Mouse (Mus musculus) liver, embryonic 16.5 days (tissue): ENCODE data around the gene Hfe2. TPM values are rescaled to one million over a fixed set of nuclear protein-coding genes. Genes with fewer than 3 reads are reported as not detected.

Source experiments
- ATAC-seq: fragments of 200-750 bp; cut with Nextera tagmentation; 2 replicates; pipeline ENCODE4 v1.8.0; 2017; ENCODE audit warnings: low read depth, mild to moderate bottlenecking, moderate number of reproducible peaks, moderate library complexity
- H3K27ac ChIP-seq: fragments of 300-500 bp; sonication (generic); 2 replicates; pipeline ENCODE4 v1.5.1; 2014; ENCODE audit warnings: mild to moderate bottlenecking, low read length
- H3K27me3 ChIP-seq: fragments of 300-500 bp; sonication (generic); 2 replicates; pipeline ENCODE4 v1.6.1; 2014; ENCODE audit warnings: low read depth, low read length, mixed read lengths; ENCODE audit not compliant: control insufficient read depth, insufficient read depth
- H3K36me3 ChIP-seq: fragments of 300-500 bp; sonication (generic); 2 replicates; pipeline ENCODE4 v1.6.1; 2014; ENCODE audit warnings: mild to moderate bottlenecking; ENCODE audit not compliant: control insufficient read depth, insufficient read depth
- H3K4me1 ChIP-seq: fragments of 300-500 bp; sonication (generic); 2 replicates; pipeline ENCODE4 v1.6.1; 2014; ENCODE audit warnings: low read depth, low read length, mixed read lengths; ENCODE audit not compliant: control insufficient read depth
- H3K4me2 ChIP-seq: fragments of 300-500 bp; sonication (generic); 2 replicates; pipeline ENCODE4 v1.6.1; 2014; ENCODE audit warnings: low read depth, low read length, mixed read lengths
- H3K4me3 ChIP-seq: fragments of 300-500 bp; sonication (generic); 2 replicates; pipeline ENCODE4 v1.5.1; 2014; ENCODE audit warnings: low read depth, mild to moderate bottlenecking, low read length
- H3K9ac ChIP-seq: fragments of 300-500 bp; sonication (generic); 2 replicates; pipeline ENCODE4 v1.6.1; 2014; ENCODE audit warnings: low read depth, low read length
- H3K9me3 ChIP-seq: fragments of 300-500 bp; sonication (generic); replicated peaks from 2 replicates; pipeline ENCODE4 v1.6.1; 2016; ENCODE audit warnings: low read length; ENCODE audit not compliant: control insufficient read depth
- WGBS: fragments of 180-500 bp; shearing (Covaris S2); extraction: QIAGEN DNeasy Blood & Tissue Kit; methylation state at CpG from one replicate; pipeline ENCODE4 v1.1.7; 2014; ENCODE audit not compliant: insufficient replicate concordance; 5-methylcytosine and 5-hydroxymethylcytosine counted together
- polyA plus RNA-seq: library from polyadenylated mRNA; unstranded; fragments of >200 nt; fragmentation: Nextera tagmentation; extraction: Ambion mirVana; gene quantifications from 2 replicates; pipeline ENCODE4 v1.2.1, GENCODE M21; 2015

Hfe2 gene
- polyA plus RNA-seq, 1 experiment from 2014 or later = 12.0 TPM

GRCm38 (mm10) chr3:96500289-96500621 is 24.7 kb upstream of the Hfe2 start:
- H3K4me1 ChIP-seq = peaks cover 12% of the 10 kb centered on the region
- H3K4me3 ChIP-seq = peak overlapping the region; percentile 75
- H3K9me3 ChIP-seq = no peaks in the 10 kb centered on the region
- under 1% methylated on average over 17 of the region's 17 CpGs for WGBS
- no peaks in the 10 kb centered on the region for H3K36me3 ChIP-seq
- H3K27ac ChIP-seq = peak overlapping the region; percentile 94
- peak overlapping the region; percentile 81 for H3K9ac ChIP-seq
- no peaks in the 10 kb centered on the region for H3K27me3 ChIP-seq
- peak; percentile 74 for ATAC-seq
- H3K4me2 ChIP-seq = peak overlapping the region; percentile 96

- Histone ChIP-seq H3K9me3 (no peaks in the 10 kb centered on the region), H3K9ac (peak overlapping the region; percentile 81), H3K27me3 (no peaks in the 10 kb centered on the region), H3K4me3 (peak overlapping the region; percentile 75), H3K27ac (peak overlapping the region; percentile 94), H3K4me2 (peak overlapping the region; percentile 96), H3K36me3 (no peaks in the 10 kb centered on the region), H3K4me1 (peaks cover 12% of the 10 kb centered on the region)
- under 1% methylated on average over 19 of the region's 19 CpGs for WGBS
- ATAC-seq = peak; percentile 70
Observed at GRCm38 (mm10) chr3:96500691-96501265, 24.2 kb upstream of the Hfe2 start.

- Histone ChIP-seq H3K9ac (peak overlapping the region; percentile 71), H3K36me3 (no peaks in the 10 kb centered on the region), H3K27me3 (no peaks in the 10 kb centered on the region), H3K4me1 (peaks cover 10% of the 10 kb centered on the region), H3K4me2 (peak overlapping the region; percentile 96), H3K9me3 (no peaks in the 10 kb centered on the region), H3K4me3 (peak overlapping the region; percentile 75), H3K27ac (peak overlapping the region; percentile 89)
- under 1% methylated on average over 32 of the region's 32 CpGs for WGBS
- peak; percentile 60 for ATAC-seq
Observed at GRCm38 (mm10) chr3:96501391-96502115, 23.4 kb upstream of the Hfe2 start.

GRCm38 (mm10) chr3:96502181-96503082 is 22.5 kb upstream of the Hfe2 start:
- peak overlapping the region; percentile 89 for H3K27ac ChIP-seq
- no peaks in the 10 kb centered on the region for H3K36me3 ChIP-seq
- peak overlapping the region; percentile 95 for H3K4me2 ChIP-seq
- under 1% methylated on average over 19 of the region's 19 CpGs for WGBS
- H3K27me3 ChIP-seq = no peaks in the 10 kb centered on the region
- H3K4me1 ChIP-seq = peaks cover 4% of the 10 kb centered on the region; the same call in 1 of the 2 replicates
- H3K9ac ChIP-seq = peak overlapping the region; percentile 71
- no peak for ATAC-seq
- H3K4me3 ChIP-seq = peak overlapping the region; percentile 75
- H3K9me3 ChIP-seq = no peaks in the 10 kb centered on the region

DNA sequence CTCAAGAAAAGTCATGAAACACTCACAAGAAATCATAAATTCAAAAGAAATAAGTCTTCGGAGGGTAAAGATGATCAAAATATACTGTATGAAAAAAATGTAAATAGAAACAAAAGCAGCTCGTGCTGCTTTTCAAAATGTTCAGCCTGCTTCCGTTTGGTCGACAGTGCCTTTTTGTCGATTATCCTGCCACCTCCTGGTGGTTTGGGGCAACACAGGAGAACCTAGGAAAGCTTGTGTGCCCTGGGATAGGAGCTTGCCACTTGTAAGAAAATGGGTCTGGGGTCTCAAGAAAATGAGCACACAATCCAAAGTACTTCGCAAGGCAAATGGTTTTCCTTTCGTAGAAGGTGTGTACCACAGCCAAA is 21.9 kb upstream of the Hfe2 start:
- Histone ChIP-seq H3K4me2 (peak overlapping the region; percentile 95), H3K9ac (peak overlapping the region; percentile 71), H3K9me3 (no peaks in the 10 kb centered on the region), H3K36me3 (no peaks in the 10 kb centered on the region), H3K4me1 (peaks cover 4% of the 10 kb centered on the region; the same call in 1 of the 2 replicates), H3K27ac (no peak overlapping the region), H3K4me3 (peak overlapping the region; percentile 75), H3K27me3 (no peaks in the 10 kb centered on the region)
- ATAC-seq = no peak
- WGBS = under 1% methylated on average over 7 of the region's 7 CpGs

DNA sequence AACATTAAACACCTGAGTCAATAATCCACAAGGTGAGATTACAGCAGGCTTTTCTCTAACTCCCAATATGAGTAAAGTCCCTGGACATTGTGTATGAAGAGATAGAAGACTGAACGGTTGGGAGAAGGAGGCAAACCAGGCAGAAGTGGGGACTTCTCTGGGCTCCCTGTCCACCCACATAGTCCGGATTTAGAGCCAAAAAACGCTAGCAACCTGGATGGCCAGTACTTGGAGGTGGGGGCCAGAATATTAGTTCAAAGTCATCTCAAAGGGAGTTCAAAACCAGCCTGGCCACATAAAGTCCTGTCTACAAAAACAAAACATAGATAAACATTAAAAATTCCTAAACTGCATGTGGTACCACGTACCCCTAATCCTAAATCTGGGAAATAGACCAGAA is 21.0 kb upstream of the Hfe2 start:
- H3K36me3 ChIP-seq = no peaks in the 10 kb centered on the region
- H3K9me3 ChIP-seq = no peaks in the 10 kb centered on the region
- ATAC-seq = no peak
- H3K4me1 ChIP-seq = no peaks in the 10 kb centered on the region; the same call in 1 of the 2 replicates
- no peak overlapping the region for H3K27ac ChIP-seq
- no peaks in the 10 kb centered on the region for H3K27me3 ChIP-seq
- no peak overlapping the region for H3K4me3 ChIP-seq
- H3K4me2 ChIP-seq = no peak overlapping the region
- H3K9ac ChIP-seq = no peak overlapping the region
- WGBS = 51% methylated on average over 4 of the region's 4 CpGs

DNA sequence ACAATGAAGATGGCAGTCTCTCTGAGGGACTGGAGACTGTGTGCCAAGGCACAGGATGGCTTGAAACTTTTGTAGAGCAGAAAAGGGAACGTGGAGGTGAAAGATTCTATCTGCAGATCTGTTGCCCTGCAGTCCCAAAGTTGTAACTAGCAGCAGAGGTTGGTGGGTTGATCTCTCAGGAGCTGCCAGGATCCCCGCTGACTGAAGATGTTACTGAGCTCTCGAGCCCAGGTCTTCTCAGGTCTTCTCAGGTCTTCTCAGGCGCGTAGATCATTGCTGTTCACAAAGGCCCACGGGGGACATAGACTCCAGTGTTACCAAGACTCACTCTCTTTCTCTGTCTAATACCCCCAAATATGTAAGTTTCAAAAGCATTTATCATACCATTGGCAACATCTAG is 20.0 kb upstream of the Hfe2 start:
- WGBS = 75% methylated on average over 6 of the region's 6 CpGs

GRCm38 (mm10) chr3:96506396-96507047 is 18.4 kb upstream of the Hfe2 start:
- no peaks in the 10 kb centered on the region for H3K36me3 ChIP-seq
- no peaks in the 10 kb centered on the region for H3K9me3 ChIP-seq
- no peaks in the 10 kb centered on the region; the same call in 1 of the 2 replicates for H3K4me1 ChIP-seq
- WGBS = 68% methylated on average over 9 of the region's 9 CpGs
- no peak overlapping the region for H3K4me2 ChIP-seq
- H3K9ac ChIP-seq = no peak overlapping the region
- no peak for ATAC-seq
- no peaks in the 10 kb centered on the region for H3K27me3 ChIP-seq
- H3K27ac ChIP-seq = no peak overlapping the region
- H3K4me3 ChIP-seq = no peak overlapping the region

More for the DNA sequence above, 20.0 kb upstream of the Hfe2 start:
- H3K4me3 ChIP-seq = no peak overlapping the region
- no peaks in the 10 kb centered on the region; the same call in 1 of the 2 replicates for H3K4me1 ChIP-seq
- no peak for ATAC-seq
- H3K27me3 ChIP-seq = no peaks in the 10 kb centered on the region
- no peak overlapping the region for H3K9ac ChIP-seq
- no peak overlapping the region for H3K4me2 ChIP-seq
- no peaks in the 10 kb centered on the region for H3K9me3 ChIP-seq
- no peak overlapping the region for H3K27ac ChIP-seq
- no peaks in the 10 kb centered on the region for H3K36me3 ChIP-seq
